Mouse (Mus musculus): ENCODE measurements at regions not wholly inside any gene's neighbourhood (a gene's known extent, or its start where the extent isn't known, plus 50 kb on each side); places are given as distances from the start of the nearest gene placed in this dataset.
A peak's percentile ranks its signal among the peaks of the same experiment; 100 is the strongest.

DNA sequence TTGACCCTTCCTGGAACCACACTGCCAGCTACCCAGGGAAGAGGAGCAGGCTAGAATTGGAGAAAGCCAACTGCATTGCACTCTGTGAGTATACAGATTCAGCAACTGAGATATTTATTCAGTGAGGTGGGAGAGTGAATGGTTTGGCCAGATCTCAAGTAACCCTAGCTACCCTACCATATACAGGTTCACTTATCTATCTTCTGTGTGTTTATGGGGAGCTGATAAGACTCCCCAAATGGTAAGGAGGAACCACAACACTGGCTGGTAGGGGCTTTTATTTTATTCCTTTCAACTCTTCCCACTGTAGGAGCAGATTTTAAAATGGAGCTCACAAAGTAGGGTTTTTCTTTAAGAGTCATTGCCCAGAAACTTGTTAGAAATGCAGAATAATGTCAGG is 62.9 kb downstream of the Arrdc3 start:
- no peak for DNase-seq

GRCm38 (mm10) chr13:80947705-80948104 is 64.5 kb downstream of the Arrdc3 start:
- no peak for DNase-seq

DNA sequence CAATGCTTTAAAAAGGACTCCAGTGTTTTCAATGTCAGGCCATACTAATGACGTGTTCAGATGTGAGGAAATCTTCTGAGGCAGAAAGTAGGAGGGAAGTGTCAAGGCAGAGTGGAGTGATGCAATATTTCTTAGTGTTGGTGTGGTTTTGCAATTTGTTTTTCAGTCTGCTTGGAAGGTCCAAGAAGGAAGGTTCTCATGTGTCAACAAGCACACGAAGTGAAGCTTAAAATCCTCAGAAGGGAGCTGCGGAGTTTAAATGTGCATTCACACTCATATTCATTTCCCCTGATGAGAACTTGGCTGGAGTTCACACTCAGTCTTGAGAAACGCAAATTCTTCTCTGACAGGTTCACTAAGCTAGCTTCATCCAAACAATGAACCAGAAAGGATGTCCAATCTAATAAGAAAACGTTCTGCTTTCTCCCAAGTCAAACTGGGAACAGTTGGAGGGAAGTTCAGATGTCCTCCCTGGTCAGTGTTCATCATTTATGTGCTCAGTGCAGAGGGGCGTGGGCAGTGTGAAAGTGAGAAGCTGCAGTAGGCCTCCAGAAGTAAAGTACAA is 66.0 kb downstream of the Arrdc3 start:
- DNase-seq, result no peak

DNA sequence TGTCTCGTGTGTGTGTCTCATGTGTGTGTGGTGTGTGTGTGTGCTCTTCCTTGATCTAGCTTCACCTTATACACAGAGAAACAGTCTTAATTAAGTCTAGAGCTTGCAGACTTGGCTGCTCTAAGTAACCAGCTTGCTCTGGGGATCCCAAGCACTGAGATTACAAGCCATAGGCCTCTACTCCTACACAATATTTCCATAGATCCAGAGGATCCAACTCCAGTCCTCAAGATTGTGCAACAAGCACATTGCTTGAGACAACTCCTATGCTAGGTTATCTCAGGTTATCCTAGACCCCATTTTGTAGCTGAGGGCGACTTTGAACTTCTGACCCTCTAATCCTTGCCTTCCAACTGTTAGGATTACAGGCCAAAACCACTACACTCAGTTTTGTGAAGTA is 67.1 kb downstream of the Arrdc3 start:
- no peak for DNase-seq

GRCm38 (mm10) chr13:80950803-80951202 is 67.6 kb downstream of the Arrdc3 start:
- no peak for DNase-seq

DNA sequence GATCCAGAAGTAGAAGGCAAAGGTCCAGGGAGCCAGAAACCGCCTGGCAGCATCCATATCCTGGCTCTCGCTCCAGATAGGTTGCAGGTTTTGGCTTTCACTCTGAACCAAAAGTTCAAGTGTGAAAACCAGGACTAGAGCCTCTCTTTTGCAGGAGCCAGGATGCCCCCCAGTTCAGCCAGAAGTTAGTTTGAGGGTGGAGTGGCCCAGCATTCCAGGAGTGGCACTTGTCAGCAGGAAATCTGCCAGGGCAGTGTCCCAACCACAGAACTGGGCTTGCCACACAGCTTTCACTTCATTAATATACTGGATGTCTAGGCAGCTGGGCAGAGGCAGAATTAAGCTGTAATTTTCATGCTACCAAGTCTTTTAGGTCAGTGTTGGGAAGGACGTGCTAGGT is 68.1 kb downstream of the Arrdc3 start:
- DNase-seq, result peak; percentile 64

GRCm38 (mm10) chr13:80952851-80953250 is 69.7 kb downstream of the Arrdc3 start:
- DNase-seq, result no peak

DNA sequence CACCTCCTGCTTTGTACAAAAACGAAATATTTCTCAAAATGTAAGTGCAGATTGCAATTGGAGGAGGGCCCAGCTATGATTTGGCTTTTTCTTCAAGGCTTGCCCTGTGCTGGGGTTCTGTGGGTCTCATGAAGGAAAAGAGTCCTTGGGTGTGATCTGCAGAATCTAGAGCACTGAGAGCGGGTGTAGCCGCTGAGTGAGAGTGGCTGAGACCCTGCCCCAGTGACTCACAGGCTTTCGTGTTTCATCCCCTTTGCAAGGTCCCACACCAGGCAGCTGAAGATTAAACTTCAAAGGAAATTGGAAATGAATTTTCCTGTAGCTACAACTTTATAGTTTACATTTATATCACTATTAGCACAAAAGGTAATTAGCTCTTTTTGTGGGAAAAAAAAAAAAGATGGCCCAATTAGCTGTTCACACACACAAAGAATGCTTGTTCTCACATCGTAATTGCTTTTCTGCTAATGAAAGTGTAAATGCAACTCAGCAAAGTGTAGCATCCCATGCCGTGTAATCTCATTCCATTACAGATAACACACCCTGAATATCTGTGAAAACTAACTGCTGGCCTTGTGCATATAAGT is 71.0 kb downstream of the Arrdc3 start:
- DNase-seq, result no peak

DNA sequence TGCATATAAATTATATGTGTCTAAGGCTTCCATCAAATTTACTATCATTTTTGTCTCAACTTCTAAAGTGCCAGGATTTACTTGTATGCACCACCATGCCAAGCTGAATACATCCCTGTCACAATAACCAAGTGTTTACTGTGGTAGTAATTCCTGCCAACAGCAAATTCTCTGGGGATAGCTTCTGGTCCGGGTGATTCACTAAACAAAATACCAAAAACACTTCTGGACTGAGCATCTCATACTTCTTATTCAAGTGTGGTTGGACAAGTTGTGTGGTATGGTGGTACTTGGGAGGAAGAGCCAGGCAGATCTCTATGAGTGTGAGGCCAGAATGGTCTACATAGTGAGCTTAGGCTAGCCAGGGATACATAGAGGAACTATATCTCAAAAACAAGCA is 73.8 kb downstream of the Arrdc3 start:
- no peak for DNase-seq

DNA sequence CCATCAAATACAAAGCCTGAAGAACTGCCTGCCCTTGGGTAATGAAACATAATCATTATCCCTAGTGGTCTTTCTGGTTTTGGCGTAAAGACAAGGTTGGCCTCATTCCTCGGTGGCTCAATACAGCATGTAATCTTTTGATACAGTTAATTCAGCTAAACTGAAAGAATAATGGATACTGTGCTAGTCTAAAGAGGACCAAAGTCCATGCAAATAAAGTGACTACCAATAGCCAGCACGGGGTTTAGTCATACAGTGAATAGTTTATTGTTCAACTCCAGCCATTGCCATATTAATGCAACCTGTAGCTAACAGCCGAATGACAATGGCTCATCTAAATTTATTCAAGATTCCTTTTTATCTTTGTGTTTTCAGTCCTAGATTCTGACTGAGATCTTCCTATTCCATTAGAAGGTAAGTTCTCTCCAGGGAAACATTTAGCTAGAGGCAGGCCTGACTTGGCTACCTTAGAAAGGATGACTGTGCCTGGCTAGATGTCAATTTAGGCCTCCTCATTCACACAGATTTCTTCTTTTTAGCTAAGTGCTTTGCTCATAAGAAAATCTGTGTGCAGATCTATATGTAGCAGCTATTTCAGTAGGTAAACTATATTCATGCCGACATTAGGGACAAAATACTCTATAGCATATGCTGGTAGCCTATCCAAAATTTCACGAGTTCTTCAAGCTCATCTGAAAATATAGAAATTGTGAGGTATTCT is 74.4 kb downstream of the Arrdc3 start:
- no peak for DNase-seq

GRCm38 (mm10) chr13:80959763-80960162 is 76.6 kb downstream of the Arrdc3 start:
- DNase-seq, result no peak

DNA sequence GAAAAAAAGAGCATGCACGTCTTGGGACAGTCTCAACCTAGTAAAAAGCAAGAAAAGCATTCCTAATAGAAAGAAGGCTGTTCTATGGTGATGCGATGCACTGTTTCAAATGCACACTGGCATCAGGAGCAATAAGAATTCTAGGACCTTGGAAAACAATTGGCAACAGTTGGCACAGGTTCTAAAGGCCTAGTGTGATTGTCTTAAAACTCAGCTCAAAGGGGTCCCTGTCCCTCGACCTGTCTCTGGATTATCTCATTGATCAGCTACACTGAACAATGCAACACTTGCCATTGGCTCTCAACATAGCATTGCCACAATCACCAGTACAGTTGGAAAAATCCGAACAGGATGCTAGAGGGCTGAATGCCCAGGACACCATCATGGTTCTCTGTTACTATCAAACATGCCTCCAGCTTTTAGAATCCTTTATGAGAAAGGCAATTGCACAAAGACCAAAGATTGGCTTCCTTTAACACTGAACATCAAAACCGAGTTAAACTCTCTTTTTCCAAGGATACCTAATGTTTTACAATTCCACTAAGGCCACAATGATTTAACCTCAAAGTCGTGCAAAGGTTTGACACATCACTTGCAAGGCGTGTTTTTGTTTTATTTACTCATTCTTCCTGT is 78.9 kb downstream of the Arrdc3 start:
- DNase-seq, result no peak

GRCm38 (mm10) chr13:80962789-80963590 is 79.8 kb downstream of the Arrdc3 start:
- DNase-seq, result peak; percentile 81

DNA sequence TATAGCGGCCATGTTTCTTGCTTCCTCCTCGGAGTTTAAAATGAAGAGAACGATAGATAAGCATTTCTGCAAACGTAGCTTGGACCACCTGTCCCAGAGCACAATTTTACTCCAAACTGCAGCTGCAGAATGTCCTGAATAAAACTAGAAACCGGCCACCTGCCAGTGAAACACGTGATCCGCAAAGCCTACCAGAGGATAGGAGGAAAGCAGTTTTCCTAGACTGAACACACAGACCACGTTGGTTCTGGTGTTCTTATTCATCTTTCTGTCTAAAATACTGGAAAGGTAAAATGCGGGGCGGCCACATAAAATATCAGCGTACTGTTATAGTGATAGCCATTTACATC is 80.4 kb downstream of the Arrdc3 start:
- DNase-seq, result peak; percentile 33

GRCm38 (mm10) chr13:80971664-80972063 is 88.5 kb downstream of the Arrdc3 start:
- no peak for DNase-seq

DNA sequence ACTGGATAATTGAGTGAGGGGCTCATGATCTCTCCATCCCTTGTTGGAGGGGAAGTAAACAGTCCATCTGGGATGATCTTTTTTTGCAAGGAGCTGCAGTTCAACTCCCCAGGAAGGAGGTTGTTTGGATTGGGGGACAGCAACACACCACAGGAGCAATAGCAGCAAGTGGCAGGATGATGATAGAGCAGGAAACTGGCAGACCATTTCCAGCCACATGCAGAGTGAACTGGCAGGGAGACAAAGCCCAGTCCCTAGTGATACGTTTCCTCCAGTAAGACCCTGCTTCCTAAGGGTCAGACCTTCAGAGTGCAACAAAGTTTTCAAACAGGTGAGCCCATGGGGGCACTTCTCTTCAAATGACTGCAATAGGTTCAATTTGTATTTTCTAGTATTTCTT is 91.2 kb downstream of the Arrdc3 start:
- DNase-seq, result no peak

GRCm38 (mm10) chr13:80977266-80977665 is 94.1 kb downstream of the Arrdc3 start:
- no peak for DNase-seq

DNA sequence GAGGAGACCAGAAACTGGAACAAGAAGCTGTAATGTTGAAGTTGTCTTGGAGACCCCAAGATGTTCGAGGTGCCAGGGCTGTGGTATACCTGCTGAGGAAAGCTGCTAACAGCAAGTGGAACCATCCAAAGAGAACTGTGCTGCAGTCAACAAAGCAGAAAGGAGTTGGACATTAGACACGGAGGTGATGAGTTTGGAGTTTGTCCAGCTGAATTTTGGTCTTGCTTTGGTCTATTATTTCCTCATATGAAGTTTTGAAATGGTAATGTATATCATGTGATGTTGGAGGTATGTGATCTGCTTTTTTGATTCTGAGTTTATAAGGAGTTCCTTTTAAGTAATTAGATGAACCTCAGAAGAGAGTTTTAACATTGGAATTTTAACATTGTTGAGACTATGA is 98.0 kb downstream of the Arrdc3 start:
- no peak for DNase-seq

DNA sequence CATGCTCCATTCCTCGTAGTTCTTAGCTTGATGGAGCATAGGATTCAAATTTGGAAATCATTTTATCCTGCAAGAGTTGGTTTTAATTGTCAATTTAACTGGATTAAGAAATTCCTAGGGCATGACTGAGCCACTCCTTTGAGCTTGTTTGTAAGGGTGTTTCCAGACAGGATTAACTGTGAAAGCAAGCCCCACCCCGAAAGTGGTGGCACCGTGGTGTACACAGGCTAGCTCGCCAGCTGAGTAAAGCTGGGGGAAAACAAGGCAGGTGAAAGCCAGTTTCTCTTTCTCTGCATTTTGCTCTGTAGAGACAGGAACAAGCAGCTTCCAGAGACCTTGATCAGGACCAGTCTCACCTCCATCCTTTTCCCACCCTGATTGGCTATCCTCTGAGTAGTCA is 103.5 kb downstream of the Arrdc3 start:
- DNase-seq, result no peak

DNA sequence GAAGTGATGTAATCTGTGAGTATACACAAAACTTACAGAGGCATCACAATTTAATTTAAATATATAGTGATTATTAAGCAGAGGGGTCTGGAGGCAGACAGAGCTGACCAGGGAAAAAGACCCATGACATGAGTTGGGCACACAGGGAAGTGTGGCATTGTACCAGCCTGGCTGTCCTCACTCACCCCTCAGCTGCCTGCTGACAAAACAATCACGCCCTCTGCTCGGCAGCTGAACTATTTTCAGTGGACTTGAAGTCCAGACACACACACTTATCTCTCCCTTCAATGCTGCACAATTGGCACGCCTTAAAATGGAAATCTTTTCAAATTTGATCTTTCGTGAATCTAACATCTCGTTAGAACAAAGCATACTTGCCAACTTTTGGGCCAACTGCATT is 106.6 kb downstream of the Arrdc3 start:
- peak; percentile 25 for DNase-seq

DNA sequence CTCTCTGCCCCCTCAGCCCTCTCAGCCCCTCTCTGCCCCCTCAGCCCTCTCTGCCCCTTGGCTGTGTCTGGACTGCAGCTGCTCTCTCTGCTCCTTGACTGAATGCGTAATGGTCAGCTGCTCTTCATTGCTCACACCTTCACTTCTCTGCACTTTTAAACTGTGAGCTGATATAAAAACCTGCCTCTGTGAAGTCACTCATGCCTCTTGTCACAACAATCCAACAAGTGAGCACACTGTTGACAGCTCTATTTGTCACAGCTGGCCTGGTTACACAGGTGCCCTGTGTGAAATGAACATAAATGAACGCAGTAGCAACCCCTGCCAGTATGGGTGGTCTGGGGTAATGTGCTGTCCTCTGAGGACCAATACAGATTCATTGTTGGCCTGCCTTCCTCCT is 109.2 kb downstream of the Arrdc3 start:
- DNase-seq, result no peak

- DNase-seq, result no peak
Measured at GRCm38 (mm10) chr13:81008864-81009766, 125.9 kb downstream of the Arrdc3 start.
